Mouse (Mus musculus) left cerebral cortex, adult 2 months (tissue): Measurements from ENCODE around the gene Acad10. TPM values are rescaled to one million over a fixed set of nuclear protein-coding genes. Genes with fewer than 3 reads are reported as not detected.

ENCODE experiments used
- DNase-seq, 2 experiments: peaks; one replicate each; pipeline ENCODE4 v3.0.0; 2021 to 2022; ENCODE audit warnings: low spot score in 2 of 2, mixed read lengths in 1 of 2; ENCODE audit errors: extremely low spot score in 1 of 2
- H3K27ac ChIP-seq: fragments of 200-600 bp; 2 replicates; pipeline ENCODE4 v1.8.1; 2022
- H3K4me3 ChIP-seq: fragments of 200-600 bp; 2 replicates; pipeline ENCODE4 v1.8.1; 2022
- CTCF ChIP-seq: fragments of 200-600 bp; IDR thresholded peaks from 2 replicates; pipeline ENCODE4 v1.8.1; 2022; ENCODE audit warnings: antibody characterized with exemption, mild to moderate bottlenecking, moderate library complexity
- intact Hi-C: fragments of 180-260 bp; cut with DNase I; formaldehyde crosslinking; loops from one replicate; pipeline ENCODE4 v1.15.1; 2025
- total RNA-seq, 2 experiments: library from RNA; stranded (reverse); gene quantifications; 2 replicates each; pipeline ENCODE4 v1.2.3; 2021

Gene Acad10
- total RNA-seq, 2 experiments from 2014 or later = 5.0 to 5.3 TPM

GRCm38 (mm10) chr5:121574145-121574544, 86.2 kb downstream of the Acad10 start:
- H3K27ac ChIP-seq = no peak overlapping the region
- intact Hi-C loops = no loop called here
- TF ChIP-seq CTCF = no peak
- DNase-seq = no peak
- no peak overlapping the region for H3K4me3 ChIP-seq

Other genes with a start within 250 kb of the Acad10 start
- gene Tmem116, start 208.6 kb downstream of the Acad10 start, total RNA-seq = 1 to 10 TPM; 7.5 to 8.7 TPM
- 100 to 1,000 TPM; 129 to 136 TPM for gene Erp29, start 208.0 kb downstream of the Acad10 start, total RNA-seq
- gene Adam1b, start 157.1 kb downstream of the Acad10 start, total RNA-seq = under 1 TPM in 1 of 2 experiments, not detected in 1; 0.12 TPM
- gene Adam1a, start 115.0 kb downstream of the Acad10 start, total RNA-seq = 10 to 100 TPM; 12.1 to 14.9 TPM
- gene Gm42878, start 115.0 kb downstream of the Acad10 start, total RNA-seq = under 1 TPM in 1 of 2 experiments, not detected in 1; 0.98 TPM
- 10 to 100 TPM; 60.1 to 75.3 TPM for gene Mapkapk5, start 114.6 kb downstream of the Acad10 start, total RNA-seq
- gene Aldh2, start 66.7 kb downstream of the Acad10 start, total RNA-seq = 100 to 1,000 TPM; 111 to 120 TPM
- gene Acad12, start 41.6 kb downstream of the Acad10 start, total RNA-seq = 1 to 10 TPM; 6.1 to 6.9 TPM
- gene Brap, start within 50 bp of the Acad10 start, total RNA-seq = 10 to 100 TPM; 67.3 to 68.0 TPM
- gene Atxn2, start 50.8 kb upstream of the Acad10 start, total RNA-seq = 100 to 1,000 TPM; 248 to 251 TPM
- gene Sh2b3, start 177.1 kb upstream of the Acad10 start, total RNA-seq = 10 to 100 TPM; 21.2 to 27.5 TPM
- gene Pheta1, start 188.5 kb upstream of the Acad10 start, total RNA-seq = 10 to 100 TPM in 1 of 2 experiments, 1 to 10 TPM in 1; 8.9 to 10.5 TPM